Mouse (Mus musculus) liver, adult 2 months (tissue): ENCODE results near the gene Scmh1.

ENCODE experiments used
- CTCF ChIP-seq: fragments of 200-500 bp; IDR thresholded peaks from 2 replicates; pipeline ENCODE4 v1.5.1; 2011; ENCODE audit warnings: low read depth, low read length, control low read depth
- POLR2A ChIP-seq: fragments of 200-500 bp; IDR thresholded peaks from 2 replicates; pipeline ENCODE4 v1.6.1; 2011; ENCODE audit warnings: low read length, control low read depth; ENCODE audit not compliant: insufficient read depth; ENCODE audit errors: extremely low read depth

DNA sequence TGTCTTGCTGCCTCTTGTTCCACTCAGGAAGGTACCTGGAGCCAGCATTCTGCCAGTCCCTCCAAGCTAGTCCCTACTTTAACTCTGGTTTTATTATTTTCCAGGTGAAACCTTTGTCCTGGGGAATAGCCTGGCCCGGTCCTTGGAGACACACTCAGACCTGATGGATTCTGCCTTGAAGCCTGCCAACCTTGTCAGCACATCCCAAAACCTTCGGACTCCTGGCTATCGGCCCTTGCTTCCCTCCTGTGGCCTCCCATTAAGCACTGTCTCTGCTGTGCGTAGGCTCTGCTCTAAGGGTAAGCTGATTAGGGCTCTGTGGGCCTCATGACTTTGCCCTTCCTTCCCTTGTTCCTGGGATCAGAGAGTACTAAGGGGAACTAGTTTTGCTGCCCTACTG, 117.3 kb downstream of the Scmh1 start:
- TF ChIP-seq POLR2A (no peak), CTCF (no peak)
